Mouse (Mus musculus) megakaryocyte, embryonic 14.5 days (primary cell): ENCODE results near the gene Zp3r.

Experiments
- FLI1 ChIP-seq: IDR thresholded peaks from 2 replicates; pipeline ENCODE4 v1.6.1; 2012; ENCODE audit warnings: low read length, inconsistent platforms, mixed read lengths
- GATA1 ChIP-seq: IDR thresholded peaks from 3 replicates; pipeline ENCODE4 v1.6.1; 2012; ENCODE audit warnings: mixed read lengths, low read length, inconsistent platforms, borderline replicate concordance

- TF ChIP-seq GATA1 (no peak), FLI1 (no peak)
Measured at GRCm38 (mm10) chr1:130588659-130589058, 40.8 kb downstream of the Zp3r start.
